Mouse (Mus musculus) layer of hippocampus, adult 2 months (tissue): ENCODE measurements around the gene Fam3a. TPM values are rescaled to one million over a fixed set of nuclear protein-coding genes. Genes with fewer than 3 reads are reported as not detected.
"Not testable (repeated sequence)": the region's sequence is repeated elsewhere in the genome, so short reads cannot be mapped to it uniquely, and the experiment has no call there.

Experiments used
- DNase-seq, 2 experiments: peaks; one replicate each; pipeline ENCODE4 v3.0.0; 2022; ENCODE audit warnings: low spot score in 2 of 2
- H3K27ac ChIP-seq: fragments of 200-600 bp; 2 replicates; pipeline ENCODE4 v1.8.1; 2022
- H3K4me3 ChIP-seq: fragments of 200-600 bp; 2 replicates; pipeline ENCODE4 v1.8.1; 2022; ENCODE audit warnings: mild to moderate bottlenecking
- CTCF ChIP-seq: fragments of 200-600 bp; conservative IDR thresholded peaks from 2 replicates; pipeline ENCODE4 v1.8.1; 2022; ENCODE audit warnings: antibody characterized with exemption, mild to moderate bottlenecking, moderate library complexity
- total RNA-seq, 2 experiments: library from RNA; stranded (reverse); gene quantifications; 2 replicates each; pipeline ENCODE4 v1.2.3; 2021

Gene Fam3a
- total RNA-seq, 2 experiments from 2014 or later: 18.3 to 23.8 TPM

GRCm38 (mm10) chrX:74384451-74384850 lies 8.6 kb downstream of the Fam3a start:
- TF ChIP-seq CTCF: no peak
- no peak for DNase-seq
- Histone ChIP-seq H3K4me3 (no peak overlapping the region), H3K27ac (no peak overlapping the region)

GRCm38 (mm10) chrX:74372888-74373549 lies 20.1 kb downstream of the Fam3a start, which contains the start of the genes Ubl4a and Slc10a3:
Ubl4a (minus strand) TSS chrX:74373218.
Slc10a3 (minus strand) TSS chrX:74373349.
- H3K27ac ChIP-seq: peak within 1 kb of the TSS; percentile 59; the same call in 1 of the 2 replicates
- DNase-seq: peak; percentile 78 to 88
- peak within 1 kb of the TSS; percentile 63 for H3K4me3 ChIP-seq
- TF ChIP-seq CTCF: no peak

GRCm38 (mm10) chrX:74368209-74368909 lies 24.7 kb downstream of the Fam3a start:
- peak overlapping the region; percentile 68 for H3K4me3 ChIP-seq
- peak; percentile 47 to 62 for DNase-seq
- peak; percentile 21; the same call in 1 of the 2 replicates for TF ChIP-seq CTCF
- peak overlapping the region; percentile 90 for H3K27ac ChIP-seq

- no peak for TF ChIP-seq CTCF
- Histone ChIP-seq H3K4me3 (peak overlapping the region; percentile 68), H3K27ac (peak overlapping the region; percentile 90)
- DNase-seq: no peak
These were observed 25.6 kb downstream of the Fam3a start for GRCm38 (mm10) chrX:74367512-74367911.

GRCm38 (mm10) chrX:74359171-74359570 lies 33.9 kb downstream of the Fam3a start:
- no peak for TF ChIP-seq CTCF
- Histone ChIP-seq H3K4me3 (no peak overlapping the region), H3K27ac (no peak overlapping the region)
- no peak for DNase-seq

- not testable (repeated sequence) for DNase-seq, H3K4me3 ChIP-seq, H3K27ac ChIP-seq
These were observed 36.0 kb downstream of the Fam3a start for GRCm38 (mm10) chrX:74357069-74357468.

- TF ChIP-seq CTCF: no peak
- DNase-seq: peak; percentile 72 to 81
- H3K27ac ChIP-seq: peak within 1 kb of the TSS; percentile 84
- peak within 1 kb of the TSS; percentile 63 for H3K4me3 ChIP-seq
These were observed 39.7 kb downstream of the Fam3a start, which contains the start of gene Lage3 for GRCm38 (mm10) chrX:74353467-74353770. Lage3 (minus strand) TSS chrX:74353618.

- TF ChIP-seq CTCF: no peak
- DNase-seq: no peak
- peak overlapping the region; percentile 63 for H3K4me3 ChIP-seq
- H3K27ac ChIP-seq: peak overlapping the region; percentile 84
These were observed 40.2 kb downstream of the Fam3a start for GRCm38 (mm10) chrX:74352645-74353466.

Other genes with a start within 250 kb of the Fam3a start
- not detected for gene Tex28, start 225.4 kb downstream of the Fam3a start, total RNA-seq
- gene Tktl1, start 216.0 kb downstream of the Fam3a start, total RNA-seq: under 1 TPM in 1 of 2 experiments, not detected in 1; 0.17 TPM
- gene Flna, start 143.5 kb downstream of the Fam3a start, total RNA-seq: 10 to 100 TPM; 77.1 to 78.0 TPM
- gene Emd, start 138.6 kb downstream of the Fam3a start, total RNA-seq: 10 to 100 TPM; 31.8 to 39.5 TPM
- gene Rpl10, start 122.5 kb downstream of the Fam3a start, total RNA-seq: 100 to 1,000 TPM; 137 to 175 TPM
- gene Taz, start 111.4 kb downstream of the Fam3a start, total RNA-seq: 10 to 100 TPM; 61.4 to 71.4 TPM
- 1 to 10 TPM; 1.6 to 2.1 TPM for gene Dnase1l1, start 110.9 kb downstream of the Fam3a start, total RNA-seq
- gene Atp6ap1, start 96.2 kb downstream of the Fam3a start, total RNA-seq: 100 to 1,000 TPM; 306 to 330 TPM
- 100 to 1,000 TPM; 620 to 624 TPM for gene Gdi1, start 88.3 kb downstream of the Fam3a start, total RNA-seq
- gene Fam50a, start 80.2 kb downstream of the Fam3a start, total RNA-seq: 10 to 100 TPM; 28.1 to 33.7 TPM
- 10 to 100 TPM; 31.5 to 32.0 TPM for gene Plxna3, start 64.2 kb downstream of the Fam3a start, total RNA-seq
- 10 to 100 TPM; 23.3 to 27.3 TPM for gene Lage3, start 39.7 kb downstream of the Fam3a start, total RNA-seq
- gene Ubl4a, start 20.1 kb downstream of the Fam3a start, total RNA-seq: 10 to 100 TPM; 61.1 to 65.1 TPM
- 1 to 10 TPM; 2.8 to 3.1 TPM for gene Slc10a3, start 19.9 kb downstream of the Fam3a start, total RNA-seq
- 10 to 100 TPM; 49.9 to 51.7 TPM for gene Ikbkg, start within 50 bp of the Fam3a start, total RNA-seq
- 10 to 100 TPM; 27.1 to 30.2 TPM for gene G6pdx, start 35.9 kb upstream of the Fam3a start, total RNA-seq
- gene Gm6880, start 88.1 kb upstream of the Fam3a start, total RNA-seq: not detected
- not detected for gene Olfr1326-ps1, start 181.6 kb upstream of the Fam3a start, total RNA-seq
- not detected for gene Olfr1325, start 199.4 kb upstream of the Fam3a start, total RNA-seq